Mouse (Mus musculus) midbrain, embryonic 14.5 days (tissue): ENCODE measurements at regions not wholly inside any gene's neighbourhood (a gene's known extent, or its start where the extent isn't known, plus 50 kb on each side); places are given as distances from the start of the nearest gene placed in this dataset.

Source experiments
- ATAC-seq: fragments of 200-750 bp; cut with Nextera tagmentation; 2 replicates; pipeline ENCODE4 v1.8.0; 2017; ENCODE audit warnings: moderate number of reproducible peaks, moderate library complexity; ENCODE audit not compliant: low FRiP score, low TSS enrichment
- DNase-seq: peaks from one replicate; pipeline ENCODE4 v3.0.0-alpha.2; 2015
- H3K27ac ChIP-seq: fragments of 300-500 bp; sonication (generic); replicated peaks from 2 replicates; pipeline ENCODE4 v1.5.1; 2014; ENCODE audit warnings: mild to moderate bottlenecking, low read depth, low read length, moderate library complexity
- H3K27me3 ChIP-seq: fragments of 300-500 bp; sonication (generic); 2 replicates; pipeline ENCODE4 v1.6.1; 2014; ENCODE audit warnings: low read length, control low read depth, mixed read lengths; ENCODE audit not compliant: control insufficient read depth, insufficient read depth
- H3K36me3 ChIP-seq: fragments of 300-500 bp; sonication (generic); 2 replicates; pipeline ENCODE4 v1.6.1; 2014; ENCODE audit warnings: low read length, control low read depth; ENCODE audit not compliant: control insufficient read depth, insufficient read depth
- H3K4me1 ChIP-seq: fragments of 300-500 bp; sonication (generic); 2 replicates; pipeline ENCODE4 v1.6.1; 2014; ENCODE audit warnings: mild to moderate bottlenecking, antibody characterized with exemption, low read length, control low read depth; ENCODE audit not compliant: control insufficient read depth, insufficient read depth
- H3K4me2 ChIP-seq: fragments of 300-500 bp; sonication (generic); 2 replicates; pipeline ENCODE4 v1.6.1; 2014; ENCODE audit warnings: mild to moderate bottlenecking, low read length, moderate library complexity
- H3K4me3 ChIP-seq: fragments of 300-500 bp; sonication (generic); replicated peaks from 2 replicates; pipeline ENCODE4 v1.5.1; 2014; ENCODE audit warnings: low read depth, low read length
- H3K9ac ChIP-seq: fragments of 300-500 bp; sonication (generic); replicated peaks from 2 replicates; pipeline ENCODE4 v1.6.1; 2014; ENCODE audit warnings: mild to moderate bottlenecking, low read length, moderate library complexity
- H3K9me3 ChIP-seq: fragments of 300-500 bp; sonication (generic); 2 replicates; pipeline ENCODE4 v1.6.1; 2016; ENCODE audit warnings: low read length, control low read depth, mixed read lengths; ENCODE audit not compliant: control insufficient read depth
- WGBS: fragments of 180-500 bp; shearing (Covaris S2); extraction: QIAGEN DNeasy Blood & Tissue Kit; methylation state at CpG from one replicate; pipeline ENCODE4 v1.1.7; 2014; 5-methylcytosine and 5-hydroxymethylcytosine counted together

GRCm38 (mm10) chr4:64171476-64171875 is 124.7 kb upstream of the Tnc start:
- Histone ChIP-seq H3K36me3 (no peaks in the 10 kb centered on the region), H3K9ac (no peak overlapping the region), H3K9me3 (no peaks in the 10 kb centered on the region), H3K4me3 (no peak overlapping the region), H3K27me3 (no peaks in the 10 kb centered on the region), H3K4me1 (no peaks in the 10 kb centered on the region), H3K4me2 (no peak overlapping the region), H3K27ac (no peak overlapping the region)
- no peak for ATAC-seq
- WGBS = 83% methylated on average over 3 of the region's 3 CpGs
- no peak for DNase-seq

DNA sequence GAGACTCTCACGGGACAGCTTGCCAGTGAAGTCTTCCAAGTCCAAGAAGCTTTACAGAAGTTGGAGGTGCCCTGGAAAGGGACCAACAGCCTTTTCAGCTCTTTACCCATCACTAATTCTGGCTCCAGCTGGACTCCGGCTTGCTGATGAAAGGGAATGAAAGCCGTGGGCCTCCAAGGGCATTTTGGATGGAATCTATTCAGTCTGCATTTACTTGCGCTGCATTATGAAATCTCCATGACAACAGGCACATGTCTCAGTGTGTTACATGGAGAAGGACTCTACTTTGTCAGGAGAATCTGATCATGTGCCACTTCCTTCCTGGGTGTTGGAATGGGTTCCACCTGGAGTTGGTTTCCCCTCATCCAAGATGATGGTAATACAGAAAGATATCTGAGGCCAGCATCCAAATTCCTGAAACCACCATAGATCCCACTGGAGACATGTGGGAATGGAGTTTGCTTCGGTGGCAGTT is 102.2 kb upstream of the Tnc start:
- 0 out of 2 replicates have a peak, but pooled peaks cover 4% of the 10 kb centered on the region for H3K4me1 ChIP-seq
- DNase-seq (peak; percentile 74), ATAC-seq (peak; percentile 69)
- H3K9me3 ChIP-seq = no peaks in the 10 kb centered on the region
- no peaks in the 10 kb centered on the region for H3K36me3 ChIP-seq
- no peak overlapping the region for H3K4me2 ChIP-seq
- no peak overlapping the region for H3K27ac ChIP-seq
- H3K4me3 ChIP-seq = no peak overlapping the region
- no peaks in the 10 kb centered on the region for H3K27me3 ChIP-seq
- 18% methylated on average over 5 of the region's 5 CpGs for WGBS
- H3K9ac ChIP-seq = no peak overlapping the region

DNA sequence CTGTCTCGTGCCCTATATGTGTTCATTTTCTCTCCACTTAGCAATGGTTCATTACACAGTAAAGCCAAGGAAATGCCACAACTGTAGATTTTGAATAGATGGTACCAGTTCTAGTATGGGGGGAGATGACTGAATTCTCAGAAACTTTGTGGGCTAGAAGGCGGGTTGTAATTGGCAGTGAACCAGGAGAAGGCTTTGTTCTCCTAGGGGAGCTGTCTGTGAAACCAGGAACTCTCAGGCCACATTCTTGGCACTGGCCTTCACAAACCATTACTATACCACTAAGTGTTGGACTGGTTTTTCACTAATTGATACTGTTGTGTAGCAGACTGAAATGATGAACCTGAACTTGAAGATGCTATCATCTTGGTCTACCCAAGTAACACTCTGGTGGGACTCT is 99.1 kb upstream of the Tnc start:
- no peak overlapping the region for H3K4me3 ChIP-seq
- H3K36me3 ChIP-seq = no peaks in the 10 kb centered on the region
- no peaks in the 10 kb centered on the region for H3K9me3 ChIP-seq
- H3K27me3 ChIP-seq = no peaks in the 10 kb centered on the region
- H3K27ac ChIP-seq = no peak overlapping the region
- WGBS = 71% methylated on average over 2 of the region's 2 CpGs
- ATAC-seq (no peak), DNase-seq (no peak)
- no peak overlapping the region for H3K4me2 ChIP-seq
- H3K9ac ChIP-seq = no peak overlapping the region
- 0 out of 2 replicates have a peak, but pooled peaks cover 7% of the 10 kb centered on the region for H3K4me1 ChIP-seq

GRCm38 (mm10) chr4:64142963-64143362 is 96.1 kb upstream of the Tnc start:
- WGBS = 82% methylated on average over 2 of the region's 2 CpGs
- no peaks in the 10 kb centered on the region for H3K27me3 ChIP-seq
- no peak for DNase-seq
- ATAC-seq = no peak
- no peak overlapping the region for H3K4me3 ChIP-seq
- no peak overlapping the region for H3K4me2 ChIP-seq
- 0 out of 2 replicates have a peak, but pooled peaks cover 2% of the 10 kb centered on the region for H3K4me1 ChIP-seq
- no peaks in the 10 kb centered on the region for H3K9me3 ChIP-seq
- H3K9ac ChIP-seq = no peak overlapping the region
- H3K36me3 ChIP-seq = no peaks in the 10 kb centered on the region
- no peak overlapping the region for H3K27ac ChIP-seq

DNA sequence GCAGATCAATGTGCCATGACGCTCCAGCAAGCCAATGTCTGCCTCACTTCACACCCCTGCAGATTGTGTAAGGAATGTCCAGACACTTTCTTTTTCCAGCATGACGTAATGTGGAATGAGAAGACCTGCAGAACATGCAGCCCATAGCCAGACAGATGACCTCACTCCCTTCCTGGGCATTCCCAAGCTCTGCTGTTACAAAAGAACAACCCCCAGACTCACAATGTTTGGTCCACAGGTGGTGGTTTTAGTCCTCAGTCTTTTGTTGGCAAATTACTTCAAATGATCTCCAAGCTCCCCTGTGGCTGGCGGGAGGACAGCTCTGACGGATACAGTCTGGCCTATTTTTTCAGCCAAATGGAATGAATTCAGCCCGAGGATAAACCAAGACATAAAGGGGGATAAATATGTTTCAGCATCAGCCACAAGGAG is 95.6 kb upstream of the Tnc start:
- DNase-seq = no peak
- Histone ChIP-seq H3K4me3 (no peak overlapping the region), H3K36me3 (no peaks in the 10 kb centered on the region), H3K9ac (no peak overlapping the region), H3K9me3 (no peaks in the 10 kb centered on the region), H3K4me2 (no peak overlapping the region), H3K27ac (no peak overlapping the region), H3K27me3 (no peaks in the 10 kb centered on the region), H3K4me1 (0 out of 2 replicates have a peak, but pooled peaks cover 2% of the 10 kb centered on the region)
- no peak for ATAC-seq
- 65% methylated on average over 5 of the region's 5 CpGs for WGBS

DNA sequence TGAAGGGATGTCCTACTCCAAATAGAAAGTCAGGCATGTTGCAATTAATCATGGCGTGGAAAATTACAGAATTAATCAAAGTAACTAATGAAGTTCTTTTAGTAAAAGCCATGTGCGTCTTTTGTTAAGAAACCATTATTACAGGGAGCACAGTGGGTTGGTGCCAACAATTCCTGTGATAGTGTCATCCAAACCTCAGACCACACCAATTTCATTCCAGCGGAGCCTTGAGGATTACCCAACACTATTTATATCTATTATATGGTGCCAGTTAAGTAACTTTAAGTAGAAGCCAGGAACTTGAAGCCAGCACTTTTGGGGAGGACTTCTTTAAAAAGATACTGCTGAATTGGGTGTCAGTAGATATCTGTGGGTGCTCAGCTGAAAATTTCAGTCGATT is 93.0 kb upstream of the Tnc start:
- ATAC-seq = no peak
- no peak overlapping the region for H3K4me2 ChIP-seq
- no peak overlapping the region for H3K9ac ChIP-seq
- no peak overlapping the region for H3K4me3 ChIP-seq
- no peak overlapping the region for H3K27ac ChIP-seq
- H3K9me3 ChIP-seq = no peaks in the 10 kb centered on the region
- DNase-seq = no peak
- no peaks in the 10 kb centered on the region for H3K36me3 ChIP-seq
- H3K27me3 ChIP-seq = no peaks in the 10 kb centered on the region
- WGBS = 92% methylated on average over 4 of the region's 4 CpGs
- H3K4me1 ChIP-seq = 0 out of 2 replicates have a peak, but pooled peaks cover 2% of the 10 kb centered on the region

DNA sequence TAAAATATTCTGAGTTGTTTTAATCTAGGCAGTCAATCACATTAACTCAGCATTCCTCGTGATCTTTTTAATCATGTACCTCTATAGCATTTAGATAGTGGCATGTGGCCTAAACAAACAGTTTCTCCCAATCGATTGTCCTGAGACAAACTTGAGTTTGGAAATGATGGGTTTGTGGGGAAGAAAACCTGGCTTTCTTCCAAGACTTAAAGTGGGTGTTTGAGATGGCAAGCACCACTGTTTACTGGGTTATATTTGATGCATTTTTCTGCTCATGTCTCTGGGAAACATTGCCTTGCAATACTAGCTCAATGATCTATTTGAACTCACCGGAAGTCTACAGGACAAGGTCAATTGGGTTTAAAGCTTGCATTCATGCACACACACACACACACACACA is 88.2 kb upstream of the Tnc start:
- H3K36me3 ChIP-seq = no peaks in the 10 kb centered on the region
- H3K4me3 ChIP-seq = no peak overlapping the region
- no peak overlapping the region for H3K4me2 ChIP-seq
- no peaks in the 10 kb centered on the region for H3K9me3 ChIP-seq
- DNase-seq (no peak), ATAC-seq (no peak)
- H3K27ac ChIP-seq = no peak overlapping the region
- WGBS = 86% methylated on average over 3 of the region's 3 CpGs
- no peak overlapping the region for H3K9ac ChIP-seq
- no peaks in the 10 kb centered on the region for H3K27me3 ChIP-seq
- no peaks in the 10 kb centered on the region for H3K4me1 ChIP-seq

GRCm38 (mm10) chr4:64129290-64129689 is 82.5 kb upstream of the Tnc start:
- Histone ChIP-seq H3K27me3 (no peaks in the 10 kb centered on the region), H3K36me3 (no peaks in the 10 kb centered on the region), H3K4me2 (no peak overlapping the region), H3K9ac (no peak overlapping the region), H3K4me3 (no peak overlapping the region), H3K27ac (no peak overlapping the region), H3K9me3 (no peaks in the 10 kb centered on the region), H3K4me1 (no peaks in the 10 kb centered on the region)
- no peak for DNase-seq
- no peak for ATAC-seq
- WGBS = 96% methylated on average over 1 of the region's 1 CpGs

GRCm38 (mm10) chr4:64124387-64125088 is 77.7 kb upstream of the Tnc start:
- no peak overlapping the region for H3K9ac ChIP-seq
- no peaks in the 10 kb centered on the region for H3K4me1 ChIP-seq
- no peaks in the 10 kb centered on the region for H3K27me3 ChIP-seq
- 93% methylated on average over 2 of the region's 2 CpGs for WGBS
- no peak overlapping the region for H3K4me2 ChIP-seq
- no peaks in the 10 kb centered on the region for H3K9me3 ChIP-seq
- H3K4me3 ChIP-seq = no peak overlapping the region
- no peak for DNase-seq
- no peaks in the 10 kb centered on the region for H3K36me3 ChIP-seq
- ATAC-seq = no peak
- H3K27ac ChIP-seq = no peak overlapping the region
